Mouse (Mus musculus): ENCODE results near the gene Slc35f1.

Gene Slc35f1

DNA sequence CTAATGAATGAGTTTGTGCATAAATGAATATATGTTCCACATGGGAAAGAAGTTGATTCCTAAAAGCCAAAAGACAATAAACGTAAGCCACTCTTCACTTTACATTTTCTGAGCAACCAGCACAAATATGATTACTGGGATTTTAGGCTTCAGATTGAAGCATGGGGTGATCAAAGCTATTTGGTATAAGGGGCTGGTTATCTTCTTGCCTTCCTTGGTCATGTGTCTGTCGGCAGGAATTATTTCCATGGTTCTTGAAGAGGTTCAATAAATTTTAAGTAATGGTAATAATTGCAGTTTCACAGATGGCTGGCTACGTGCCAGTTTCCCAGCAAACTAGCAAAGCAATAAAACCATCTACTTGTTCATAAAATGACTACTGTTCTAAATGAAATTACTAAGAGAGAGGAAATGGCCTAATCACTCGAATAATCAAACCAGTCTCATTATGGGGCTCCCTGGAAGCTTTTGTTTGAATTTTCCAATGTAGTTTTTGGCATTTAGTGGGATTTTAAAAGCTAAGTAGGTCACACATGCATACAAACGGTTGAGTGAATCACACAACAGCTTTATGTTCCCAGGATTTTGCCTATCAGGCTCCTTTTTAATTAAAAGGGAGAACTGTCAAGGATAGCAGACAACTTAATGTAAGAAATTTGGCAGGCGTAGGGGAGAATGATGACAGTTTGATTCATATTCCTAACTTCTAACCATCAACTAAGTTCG is 425.5 kb downstream of the Slc35f1 start:
- DNase-seq, result no peak

DNA sequence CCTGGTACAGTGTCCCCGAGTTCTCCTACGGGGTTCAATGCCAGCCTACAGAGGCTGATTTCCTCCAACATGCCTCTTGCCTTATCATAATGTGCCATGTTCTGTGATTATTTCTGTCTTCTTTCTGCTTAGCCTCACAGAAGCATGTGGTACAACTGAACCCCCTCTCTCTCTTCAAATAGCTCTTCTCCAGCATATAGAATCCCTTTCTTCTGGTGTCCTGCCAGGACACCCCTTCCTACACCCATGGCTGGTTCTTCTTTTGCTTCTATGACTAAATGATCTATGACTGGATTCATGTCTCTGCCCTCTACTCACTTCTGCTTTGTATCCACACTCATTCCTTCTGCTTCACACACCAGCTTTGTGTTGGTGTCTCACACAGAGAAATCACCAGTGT is 430.3 kb downstream of the Slc35f1 start:
- DNase-seq, result no peak

DNA sequence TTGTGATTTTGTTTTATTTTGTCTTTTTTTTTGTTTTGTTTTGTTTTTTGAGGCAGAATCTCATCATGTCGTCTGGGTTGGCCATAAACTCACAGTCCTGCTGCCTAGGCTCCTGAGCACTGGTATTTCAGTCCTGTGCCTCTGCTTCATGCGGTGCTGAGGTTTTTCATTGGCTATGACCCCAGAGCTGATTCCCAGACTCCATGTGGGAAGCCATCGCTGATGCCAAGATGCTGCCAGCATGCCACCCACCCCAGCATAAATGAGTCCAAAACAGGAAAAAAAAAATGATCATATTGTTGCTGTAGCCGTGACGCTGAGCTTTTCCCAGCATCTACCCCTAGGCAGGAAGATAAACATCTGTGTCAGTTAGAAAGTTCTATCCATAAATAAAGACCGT is 434.0 kb downstream of the Slc35f1 start:
- DNase-seq, result no peak

- DNase-seq, result no peak
Observed at GRCm38 (mm10) chr10:53132707-53133106, 442.4 kb downstream of the Slc35f1 start.

DNA sequence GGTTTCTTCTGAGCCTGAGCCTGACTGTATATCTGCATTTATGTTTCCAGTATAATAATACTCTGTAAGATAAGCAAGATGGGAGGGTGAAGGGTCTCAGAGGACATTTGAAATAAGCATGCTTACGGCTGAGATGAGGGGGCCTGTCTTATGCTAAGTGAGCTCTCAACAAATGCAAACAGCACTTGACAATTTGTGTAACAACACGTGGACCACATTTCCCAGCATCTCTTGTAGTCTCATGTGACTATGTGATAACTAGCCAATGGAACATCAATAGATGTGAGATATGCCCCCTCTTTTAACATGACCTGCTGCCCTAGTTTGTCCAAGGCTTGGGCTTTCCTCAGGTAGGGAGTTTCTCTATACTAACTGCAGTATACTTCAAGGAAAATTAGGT is 460.0 kb downstream of the Slc35f1 start:
- no peak for DNase-seq

GRCm38 (mm10) chr10:53150916-53151315 is 460.6 kb downstream of the Slc35f1 start:
- no peak for DNase-seq

GRCm38 (mm10) chr10:53156374-53156773 is 466.0 kb downstream of the Slc35f1 start:
- DNase-seq, result no peak

- no peak for DNase-seq
Observed at GRCm38 (mm10) chr10:53157740-53158139, 467.4 kb downstream of the Slc35f1 start.

Measured in thymus, postnatal 4 days (tissue).